Mouse (Mus musculus): Measurements from ENCODE around the gene Haus8. TPM values are rescaled to one million over a fixed set of nuclear protein-coding genes. Genes with fewer than 3 reads are reported as not detected.

The Haus8 gene
- total and polyA plus RNA-seq, 3 experiments, result 21.0 to 30.3 (median 25.1) TPM

- dilution Hi-C loops (cut with MboI; ENCODE audit: extremely low pct_ligation_motif_present, extremely low pct_unique_long_range_greater_than_20kb, low sequenced_read_pairs), result no loop called here
- no peak for TF ChIP-seq ETS1 (conservative IDR thresholded peaks at IDR 0.05; ENCODE audit: low read depth, low read length)
- TF ChIP-seq MAZ (IDR thresholded peaks at IDR 0.05; ENCODE audit: low read depth, low read length), result no peak
- no peak for TF ChIP-seq CTCF (conservative IDR thresholded peaks at IDR 0.05 in 1 of 2, IDR thresholded peaks at IDR 0.05 in 1 of 2; ENCODE audit: low read depth in 2 of 2, low read length in 2 of 2)
- no peak for TF ChIP-seq SMC3 (IDR thresholded peaks at IDR 0.05; ENCODE audit: low read depth, low read length)
- Histone ChIP-seq H3K9ac (ENCODE audit: insufficient read depth, low read depth) (no peak overlapping the region), H3K36me3 (replicated peaks in 1 of 2; ENCODE audit: control insufficient read depth in 1 of 2, insufficient read depth in 1 of 2, low read length in 1 of 2) (peaks cover 10 to 51% of the 10 kb centered on the region in 2 experiments), H3K79me2 (replicated peaks; ENCODE audit: control insufficient read depth, extremely low read depth, insufficient read depth, poor library complexity, severe bottlenecking) (no peaks in the 10 kb centered on the region), H3K4me3 (replicated peaks in 1 of 3; ENCODE audit: low read depth in 2 of 3, low read length in 2 of 3, poor library complexity in 1 of 3) (no peak overlapping the region), H3K27me3 (replicated peaks) (no peaks in the 10 kb centered on the region), H3K4me2 (ENCODE audit: insufficient read depth, low read depth, poor library complexity, severe bottlenecking) (no peak overlapping the region), H3K9me3 (replicated peaks; ENCODE audit: low read length) (no peaks in the 10 kb centered on the region), H3K4me1 (ENCODE audit: control insufficient read depth in 1 of 2, insufficient read depth in 2 of 2) (peaks cover 22 to 90% of the 10 kb centered on the region in 2 experiments), H3K27ac (ENCODE audit: insufficient read depth, low read depth) (no peak overlapping the region)
- DNase-seq (ENCODE audit: extremely low read depth), result no peak
- in situ Hi-C loops (cut with MboI; ENCODE audit: low pct_ligation_motif_present, low pct_unique_long_range_greater_than_20kb, low sequenced_read_pairs), result no loop called here
Observed at GRCm38 (mm10) chr8:71307913-71308312, 35.2 kb upstream of the Haus8 start.

- Histone ChIP-seq H3K9me3 (replicated peaks; ENCODE audit: low read length) (peaks cover 5% of the 10 kb centered on the region), H3K79me2 (replicated peaks; ENCODE audit: control insufficient read depth, extremely low read depth, insufficient read depth, poor library complexity, severe bottlenecking) (no peaks in the 10 kb centered on the region), H3K9ac (ENCODE audit: insufficient read depth, low read depth) (no peak overlapping the region), H3K4me1 (ENCODE audit: control insufficient read depth in 1 of 2, insufficient read depth in 2 of 2) (peaks cover 22 to 85% of the 10 kb centered on the region in 2 experiments), H3K4me2 (ENCODE audit: insufficient read depth, low read depth, poor library complexity, severe bottlenecking) (no peak overlapping the region), H3K27me3 (replicated peaks) (no peaks in the 10 kb centered on the region), H3K27ac (ENCODE audit: insufficient read depth, low read depth) (no peak overlapping the region), H3K36me3 (replicated peaks in 1 of 2; ENCODE audit: control insufficient read depth in 1 of 2, insufficient read depth in 1 of 2, low read length in 1 of 2) (peaks cover 12 to 56% of the 10 kb centered on the region in 2 experiments), H3K4me3 (replicated peaks in 1 of 3; ENCODE audit: low read depth in 2 of 3, low read length in 2 of 3, poor library complexity in 1 of 3) (no peak overlapping the region)
- TF ChIP-seq PAX5 (IDR thresholded peaks at IDR 0.05; ENCODE audit: low read length) (no peak), JUND (conservative IDR thresholded peaks at IDR 0.05; ENCODE audit: low read depth, low read length) (no peak), NRF1 (IDR thresholded peaks at IDR 0.05; ENCODE audit: low read depth, low read length) (no peak), ELF1 (IDR thresholded peaks at IDR 0.05; ENCODE audit: low read depth, low read length) (no peak), ZNF384 (IDR thresholded peaks at IDR 0.05; ENCODE audit: low read depth, low read length) (no peak), CTCF (conservative IDR thresholded peaks at IDR 0.05 in 1 of 2, IDR thresholded peaks at IDR 0.05 in 1 of 2; ENCODE audit: low read depth in 2 of 2, low read length in 2 of 2) (no peak), MYC (IDR thresholded peaks at IDR 0.05; ENCODE audit: low read depth, low read length) (no peak), NELFE (IDR thresholded peaks at IDR 0.05; ENCODE audit: low read depth, low read length) (no peak), USF1 (IDR thresholded peaks at IDR 0.05; ENCODE audit: low read depth, low read length) (no peak), RAD21 (IDR thresholded peaks at IDR 0.05; ENCODE audit: low read depth, low read length) (no peak)
- dilution Hi-C loops (cut with MboI; ENCODE audit: extremely low pct_ligation_motif_present, extremely low pct_unique_long_range_greater_than_20kb, low sequenced_read_pairs), result no loop called here
- DNase-seq (ENCODE audit: extremely low read depth), result no peak
- in situ Hi-C loops (cut with MboI; ENCODE audit: low pct_ligation_motif_present, low pct_unique_long_range_greater_than_20kb, low sequenced_read_pairs), result no loop called here
Observed at GRCm38 (mm10) chr8:71307371-71307770, 34.6 kb upstream of the Haus8 start.

- no peak overlapping the region for H3K9ac ChIP-seq (ENCODE audit: insufficient read depth, low read depth)
- H3K27me3 ChIP-seq (replicated peaks), result no peaks in the 10 kb centered on the region
- H3K4me2 ChIP-seq (ENCODE audit: insufficient read depth, low read depth, poor library complexity, severe bottlenecking), result no peak overlapping the region
- H3K27ac ChIP-seq (ENCODE audit: insufficient read depth, low read depth), result no peak overlapping the region
- no peaks in the 10 kb centered on the region for H3K79me2 ChIP-seq (replicated peaks; ENCODE audit: control insufficient read depth, extremely low read depth, insufficient read depth, poor library complexity, severe bottlenecking)
- dilution Hi-C loops (cut with MboI; ENCODE audit: extremely low pct_ligation_motif_present, extremely low pct_unique_long_range_greater_than_20kb, low sequenced_read_pairs), result no loop called here
- in situ Hi-C loops (cut with MboI; ENCODE audit: low pct_ligation_motif_present, low pct_unique_long_range_greater_than_20kb, low sequenced_read_pairs), result no loop called here
- H3K4me1 ChIP-seq (ENCODE audit: control insufficient read depth in 1 of 2, insufficient read depth in 2 of 2), result peaks cover 14 to 72% of the 10 kb centered on the region in 2 experiments
- H3K36me3 ChIP-seq (replicated peaks in 1 of 2; ENCODE audit: control insufficient read depth in 1 of 2, insufficient read depth in 1 of 2, low read length in 1 of 2), result peaks cover 16 to 62% of the 10 kb centered on the region in 2 experiments
- no peak for DNase-seq (ENCODE audit: extremely low read depth)
- no peak overlapping the region for H3K4me3 ChIP-seq (replicated peaks in 1 of 3; ENCODE audit: low read depth in 2 of 3, low read length in 2 of 3, poor library complexity in 1 of 3)
- peaks cover 11% of the 10 kb centered on the region for H3K9me3 ChIP-seq (replicated peaks; ENCODE audit: low read length)
- TF ChIP-seq USF2 (conservative IDR thresholded peaks at IDR 0.05; ENCODE audit: low read depth, low read length), result no peak
- no peak for TF ChIP-seq ELF1 (IDR thresholded peaks at IDR 0.05; ENCODE audit: low read depth, low read length)
- no peak for TF ChIP-seq POLR2A (IDR thresholded peaks at IDR 0.05; ENCODE audit: low read depth, low read length)
- no peak for TF ChIP-seq CHD2 (IDR thresholded peaks at IDR 0.05; ENCODE audit: low read length)
- no peak for TF ChIP-seq POLR2AphosphoS2 (IDR thresholded peaks at IDR 0.05; ENCODE audit: low read depth, low read length)
- TF ChIP-seq MYC (IDR thresholded peaks at IDR 0.05; ENCODE audit: low read depth, low read length), result no peak
- no peak for TF ChIP-seq JUND (conservative IDR thresholded peaks at IDR 0.05; ENCODE audit: low read depth, low read length)
- no peak for TF ChIP-seq ZNF384 (IDR thresholded peaks at IDR 0.05; ENCODE audit: low read depth, low read length)
- TF ChIP-seq RCOR1 (conservative IDR thresholded peaks at IDR 0.05; ENCODE audit: low read depth, low read length), result no peak
- no peak for TF ChIP-seq ZC3H11A (IDR thresholded peaks at IDR 0.05; ENCODE audit: low read depth, low read length)
Observed at GRCm38 (mm10) chr8:71305988-71306387, 33.3 kb upstream of the Haus8 start.

All from CH12.LX (cell line).